Mouse (Mus musculus) 416B (cell line): ENCODE measurements around the gene Gm7137.
"Not testable (repeated sequence)": the region's sequence is repeated elsewhere in the genome, so short reads cannot be mapped to it uniquely, and the experiment has no call there.

Source experiments
- DNase-seq: peaks from one replicate; pipeline ENCODE4 v3.0.0; 2011; ENCODE audit warnings: low read depth

Gm7137 gene

GRCm38 (mm10) chr10:77752312-77752711 is 35.7 kb downstream of the Gm7137 start:
- peak; percentile 32 for DNase-seq

- DNase-seq = not testable (repeated sequence)
Observed at GRCm38 (mm10) chr10:77751254-77751653, 36.7 kb downstream of the Gm7137 start, which contains the start of gene Gm9736. Gene Gm9736, minus strand, starts transcription at chr10:77751354.

GRCm38 (mm10) chr10:77750686-77751085 is 37.3 kb downstream of the Gm7137 start:
- not testable (repeated sequence) for DNase-seq

- DNase-seq = not testable (repeated sequence)
Observed at GRCm38 (mm10) chr10:77741924-77742688, 45.9 kb downstream of the Gm7137 start, which contains the start of gene Gm18596. Gene Gm18596, minus strand, starts transcription at chr10:77742638.

- no peak for DNase-seq
Observed at GRCm38 (mm10) chr10:77738929-77739328, 49.1 kb downstream of the Gm7137 start.
